Mouse (Mus musculus) olfactory bulb, adult 2 months (tissue): ENCODE measurements around the gene Pfn3.

Source experiments
- CTCF ChIP-seq: fragments of 200-500 bp; IDR thresholded peaks from 2 replicates; pipeline ENCODE4 v1.5.1; 2012; ENCODE audit warnings: low read depth, mild to moderate bottlenecking, low read length, moderate library complexity; ENCODE audit not compliant: insufficient read depth
- POLR2A ChIP-seq: fragments of 200-500 bp; IDR thresholded peaks from 2 replicates; pipeline ENCODE4 v1.6.1; 2012; ENCODE audit warnings: mild to moderate bottlenecking, low read depth, low read length, moderate library complexity; ENCODE audit not compliant: insufficient read depth

DNA sequence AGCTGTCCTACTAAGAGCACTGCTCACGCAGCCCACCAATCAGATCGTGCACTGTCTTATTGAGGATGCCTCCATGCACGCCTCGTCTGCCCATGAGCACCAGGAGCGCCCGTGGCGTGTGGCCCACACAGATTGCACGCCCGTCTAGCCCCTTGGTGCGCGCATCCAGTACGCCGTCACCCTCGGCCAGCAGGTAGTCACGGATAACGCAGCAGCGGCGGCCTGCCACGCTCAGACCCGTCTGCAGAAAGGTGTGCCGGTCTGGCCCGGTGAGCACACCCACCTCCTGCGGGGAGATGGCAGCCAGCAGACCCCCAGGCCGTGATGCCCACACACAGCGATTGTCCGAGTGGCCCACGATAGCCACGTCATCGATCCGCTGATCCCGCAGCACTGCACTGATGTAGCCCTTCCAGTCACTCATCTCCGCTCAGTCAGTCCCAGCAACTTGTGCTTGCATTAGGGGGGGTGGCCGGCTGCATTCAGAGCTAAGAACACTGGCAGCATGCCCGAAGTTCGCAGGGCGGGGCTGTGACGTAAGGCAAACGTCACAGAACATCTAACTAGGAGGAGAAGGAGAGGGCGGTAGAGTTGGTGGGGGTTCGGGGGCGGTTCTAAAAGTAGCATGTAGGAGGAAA, at the start of gene Pfn3:
- TF ChIP-seq POLR2A, result no peak
- no peak for TF ChIP-seq CTCF
